Mouse (Mus musculus): ENCODE measurements around the gene Vpreb3. TPM values are rescaled to one million over a fixed set of nuclear protein-coding genes. Genes with fewer than 3 reads are reported as not detected.

The Vpreb3 gene
- polyA plus RNA-seq, 2 experiments = 0.85 to 2.5 TPM

GRCm38 (mm10) chr10:75996315-75996714 is 53.5 kb downstream of the Vpreb3 start:
- no peaks in the 10 kb centered on the region for H3K27me3 ChIP-seq (ENCODE audit: control insufficient read depth, insufficient read depth, low read length)
- H3K4me3 ChIP-seq (ENCODE audit: insufficient read depth in 1 of 2, low read depth in 2 of 2, low read length in 2 of 2) = no peak overlapping the region
- DNase-seq (ENCODE audit: low read depth in 3 of 3, low spot score in 3 of 3) (no peak), ATAC-seq (ENCODE audit: insufficient read depth) (no peak)
- H3K9me3 ChIP-seq (ENCODE audit: control insufficient read depth, low read length) = no peaks in the 10 kb centered on the region
- H3K4me2 ChIP-seq (ENCODE audit: low read depth) = no peak overlapping the region
- WGBS (ENCODE audit: insufficient replicate concordance) = 45% methylated on average over 3 of the region's 3 CpGs
- H3K4me1 ChIP-seq (replicated peaks; ENCODE audit: control insufficient read depth in 2 of 2, insufficient read depth in 2 of 2, low read length in 1 of 2) = no peaks in the 10 kb centered on the region
- TF ChIP-seq CTCF (IDR thresholded peaks at IDR 0.05; ENCODE audit: low read depth) = no peak
- TF ChIP-seq EP300 (IDR thresholded peaks at IDR 0.05; ENCODE audit: low read depth) = no peak
- H3K9ac ChIP-seq (replicated peaks) = no peak overlapping the region
- no peaks in the 10 kb centered on the region for H3K36me3 ChIP-seq (replicated peaks; ENCODE audit: control insufficient read depth, insufficient read depth, low read depth)
- no peak overlapping the region for H3K27ac ChIP-seq

Other genes with a start within 250 kb of the Vpreb3 start
- gene Cabin1, start 178.7 kb upstream of the Vpreb3 start, polyA plus RNA-seq (2012; rRNA removed) = 11.2 and 11.3 TPM in 2 replicates
- gene Cabin1, start 178.7 kb upstream of the Vpreb3 start, polyA plus RNA-seq (2014; fragmentation: Nextera tagmentation; extraction: Ambion mirVana) = 12.0 and 13.7 TPM in 2 replicates
- gene Ddt, start 169.6 kb upstream of the Vpreb3 start, polyA plus RNA-seq (2012; rRNA removed) = 116 and 138 TPM in 2 replicates
- 169 and 176 TPM in 2 replicates for gene Ddt, start 169.6 kb upstream of the Vpreb3 start, polyA plus RNA-seq (2014; fragmentation: Nextera tagmentation; extraction: Ambion mirVana)
- 0.04 TPM in 1 of 2 replicates, not detected in the other for gene Gm20441, start 162.1 kb upstream of the Vpreb3 start, polyA plus RNA-seq (2012; rRNA removed)
- not detected in 2 replicates for gene Gm20441, start 162.1 kb upstream of the Vpreb3 start, polyA plus RNA-seq (2014; fragmentation: Nextera tagmentation; extraction: Ambion mirVana)
- gene Gstt3, start 161.6 kb upstream of the Vpreb3 start, polyA plus RNA-seq (2012; rRNA removed) = 5.3 and 5.5 TPM in 2 replicates
- 9.4 and 12.0 TPM in 2 replicates for gene Gstt3, start 161.6 kb upstream of the Vpreb3 start, polyA plus RNA-seq (2014; fragmentation: Nextera tagmentation; extraction: Ambion mirVana)
- 71.5 and 90.6 TPM in 2 replicates for gene Gstt1, start 144.5 kb upstream of the Vpreb3 start, polyA plus RNA-seq (2012; rRNA removed)
- 68.8 and 75.7 TPM in 2 replicates for gene Gstt1, start 144.5 kb upstream of the Vpreb3 start, polyA plus RNA-seq (2014; fragmentation: Nextera tagmentation; extraction: Ambion mirVana)
- not detected in 2 replicates for gene Gstt4, start 120.5 kb upstream of the Vpreb3 start, polyA plus RNA-seq (2012; rRNA removed)
- gene Gstt4, start 120.5 kb upstream of the Vpreb3 start, polyA plus RNA-seq (2014; fragmentation: Nextera tagmentation; extraction: Ambion mirVana) = 0.10 TPM in 1 of 2 replicates, not detected in the other
- gene Gstt2, start 105.6 kb upstream of the Vpreb3 start, polyA plus RNA-seq (2012; rRNA removed) = 33.8 and 36.4 TPM in 2 replicates
- 42.7 and 43.7 TPM in 2 replicates for gene Gstt2, start 105.6 kb upstream of the Vpreb3 start, polyA plus RNA-seq (2014; fragmentation: Nextera tagmentation; extraction: Ambion mirVana)
- 846 and 879 TPM in 2 replicates for gene Mif, start 82.8 kb upstream of the Vpreb3 start, polyA plus RNA-seq (2012; rRNA removed)
- 746 and 755 TPM in 2 replicates for gene Mif, start 82.8 kb upstream of the Vpreb3 start, polyA plus RNA-seq (2014; fragmentation: Nextera tagmentation; extraction: Ambion mirVana)
- 0.23 and 0.47 TPM in 2 replicates for gene Derl3, start 49.6 kb upstream of the Vpreb3 start, polyA plus RNA-seq (2012; rRNA removed)
- 0.18 TPM in 1 of 2 replicates, not detected in the other for gene Derl3, start 49.6 kb upstream of the Vpreb3 start, polyA plus RNA-seq (2014; fragmentation: Nextera tagmentation; extraction: Ambion mirVana)
- gene Smarcb1, start 21.4 kb upstream of the Vpreb3 start, polyA plus RNA-seq (2012; rRNA removed) = 21.2 and 28.5 TPM in 2 replicates
- gene Smarcb1, start 21.4 kb upstream of the Vpreb3 start, polyA plus RNA-seq (2014; fragmentation: Nextera tagmentation; extraction: Ambion mirVana) = 47.7 and 55.3 TPM in 2 replicates
- 55.8 and 72.9 TPM in 2 replicates for gene Chchd10, start 9.9 kb upstream of the Vpreb3 start, polyA plus RNA-seq (2012; rRNA removed)
- 106 and 111 TPM in 2 replicates for gene Chchd10, start 9.9 kb upstream of the Vpreb3 start, polyA plus RNA-seq (2014; fragmentation: Nextera tagmentation; extraction: Ambion mirVana)
- gene Mmp11, start 6.6 kb upstream of the Vpreb3 start, polyA plus RNA-seq (2012; rRNA removed) = 1.3 and 1.5 TPM in 2 replicates
- gene Mmp11, start 6.6 kb upstream of the Vpreb3 start, polyA plus RNA-seq (2014; fragmentation: Nextera tagmentation; extraction: Ambion mirVana) = 1.1 and 1.5 TPM in 2 replicates
- gene Gm867, start 2.4 kb upstream of the Vpreb3 start, polyA plus RNA-seq (2012; rRNA removed) = 22.5 and 27.6 TPM in 2 replicates
- 20.9 and 21.9 TPM in 2 replicates for gene Gm867, start 2.4 kb upstream of the Vpreb3 start, polyA plus RNA-seq (2014; fragmentation: Nextera tagmentation; extraction: Ambion mirVana)
- 0.08 and 0.10 TPM in 2 replicates for gene Gm5134, start 11.5 kb downstream of the Vpreb3 start, polyA plus RNA-seq (2012; rRNA removed)
- gene Gm5134, start 11.5 kb downstream of the Vpreb3 start, polyA plus RNA-seq (2014; fragmentation: Nextera tagmentation; extraction: Ambion mirVana) = 0.08 TPM in 1 of 2 replicates, not detected in the other
- 6.8 and 7.1 TPM in 2 replicates for gene Zfp280b, start 89.6 kb downstream of the Vpreb3 start, polyA plus RNA-seq (2012; rRNA removed)
- gene Zfp280b, start 89.6 kb downstream of the Vpreb3 start, polyA plus RNA-seq (2014; fragmentation: Nextera tagmentation; extraction: Ambion mirVana) = 9.6 and 10.1 TPM in 2 replicates
- gene Slc5a4b, start 167.9 kb downstream of the Vpreb3 start, polyA plus RNA-seq (2012; rRNA removed) = 0.08 and 0.10 TPM in 2 replicates
- gene Slc5a4b, start 167.9 kb downstream of the Vpreb3 start, polyA plus RNA-seq (2014; fragmentation: Nextera tagmentation; extraction: Ambion mirVana) = 0.03 and 0.18 TPM in 2 replicates
- gene Slc5a4a, start 204.4 kb downstream of the Vpreb3 start, polyA plus RNA-seq (2012; rRNA removed) = 0.03 and 0.04 TPM in 2 replicates
- gene Slc5a4a, start 204.4 kb downstream of the Vpreb3 start, polyA plus RNA-seq (2014; fragmentation: Nextera tagmentation; extraction: Ambion mirVana) = not detected in 2 replicates